Comparison of ENCODE assay signal across 17 mouse cellular contexts in genomic region chr1:80253309-80253708, GRCm38 (mm10). TPM values are rescaled to one million over a fixed set of nuclear protein-coding genes. Genes with fewer than 3 reads are reported as not detected.
"Had no signal": no experiment of that assay in that cellular context is flagged by ENCODE, and none has a peak within 500 bp of the region (broad histone marks: within the 10 kb centered on the region; RNA-seq: fewer than 3 reads in every experiment).

No protein-coding gene starts in this region.

- H3K27ac ChIP-seq: neural tube, embryonic 12.5 days; neural tube, embryonic 13.5 days; neural tube, embryonic 15.5 days; stomach, embryonic 15.5 days; stomach, postnatal 0 days had no signal

- H3K27me3 ChIP-seq: neural tube, embryonic 12.5 days; neural tube, embryonic 13.5 days; neural tube, embryonic 15.5 days; stomach, embryonic 15.5 days had no signal

- H3K9me3 ChIP-seq: neural tube, embryonic 12.5 days; neural tube, embryonic 13.5 days; neural tube, embryonic 15.5 days; stomach, embryonic 15.5 days had no signal

- H3K4me3 ChIP-seq: neural tube, embryonic 12.5 days; neural tube, embryonic 13.5 days; neural tube, embryonic 15.5 days; stomach, embryonic 15.5 days had no signal

- H3K4me2 ChIP-seq: neural tube, embryonic 12.5 days; neural tube, embryonic 13.5 days; neural tube, embryonic 15.5 days; stomach, embryonic 15.5 days had no signal

- H3K36me3 ChIP-seq: neural tube, embryonic 12.5 days; neural tube, embryonic 13.5 days; neural tube, embryonic 15.5 days; stomach, embryonic 15.5 days had no signal

- H3K9ac ChIP-seq: neural tube, embryonic 12.5 days; neural tube, embryonic 13.5 days; neural tube, embryonic 15.5 days; stomach, embryonic 15.5 days had no signal

- H3K4me1 ChIP-seq: neural tube, embryonic 12.5 days; neural tube, embryonic 13.5 days; neural tube, embryonic 15.5 days; stomach, embryonic 15.5 days had no signal

- DNase-seq: right cerebral cortex, adult 18-20 months; right cerebral cortex, postnatal 14 days; right cerebral cortex, postnatal 25 days; right cerebral cortex, postnatal 4 days; spleen, adult 18-20 months; thymus, adult 18-20 months; thymus, adult 2 months; thymus, postnatal 14 days; thymus, postnatal 25 days; thymus, postnatal 36 days; thymus, postnatal 4 days had no signal

RNA-seq across cellular contexts. Expression of gene Fam124b, which starts 35.0 kb away (rescaled TPM):
- polyA plus RNA-seq: small intestine, adult 2 months had no signal
